Mouse (Mus musculus) myocyte (in vitro differentiated cells): ENCODE data around the gene Ccdc188. TPM values are rescaled to one million over a fixed set of nuclear protein-coding genes. Genes with fewer than 3 reads are reported as not detected.
A peak's percentile ranks its signal among the peaks of the same experiment; 100 is the strongest.
"Not testable (repeated sequence)": the region's sequence is repeated elsewhere in the genome, so short reads cannot be mapped to it uniquely, and the experiment has no call there.

Experiments used
- H3K27me3 ChIP-seq: one replicate; pipeline ENCODE4 v1.6.1; 2011; ENCODE audit not compliant: control insufficient read depth, insufficient read depth, insufficient read length
- H3K36me3 ChIP-seq: one replicate; pipeline ENCODE4 v1.6.1; 2011; ENCODE audit not compliant: control insufficient read depth, insufficient read depth
- H3K4me2 ChIP-seq: one replicate; pipeline ENCODE4 v1.6.1; 2011; ENCODE audit warnings: low read depth, control low read depth
- H3K4me3 ChIP-seq: one replicate; pipeline ENCODE4 v1.5.1; 2011; ENCODE audit warnings: mild to moderate bottlenecking, control low read depth, moderate library complexity
- H3K79me2 ChIP-seq: one replicate; pipeline ENCODE4 v1.6.1; 2011; ENCODE audit not compliant: control insufficient read depth, insufficient read depth
- H3ac ChIP-seq: one replicate; pipeline ENCODE4 v1.6.1; 2011; ENCODE audit not compliant: control insufficient read depth, insufficient read length
- CEBPB ChIP-seq: IDR thresholded peaks from 2 replicates; pipeline ENCODE4 v1.6.1; 2011; ENCODE audit warnings: mild to moderate bottlenecking, moderate library complexity; ENCODE audit not compliant: poor library complexity, insufficient read depth, severe bottlenecking
- E2F4 ChIP-seq: IDR thresholded peaks from one replicate; pipeline ENCODE4 v1.6.1; 2011; ENCODE audit warnings: mild to moderate bottlenecking, control low read depth, moderate library complexity; ENCODE audit not compliant: insufficient read depth
- MAX ChIP-seq: IDR thresholded peaks from one replicate; pipeline ENCODE4 v1.6.1; 2011; ENCODE audit warnings: low read depth, mild to moderate bottlenecking, control low read depth
- MYOD1 ChIP-seq, 3 experiments: IDR thresholded peaks; one replicate each; pipeline ENCODE4 v1.6.1; 2011; ENCODE audit warnings: control low read depth in 2 of 3, low read depth in 2 of 3, mild to moderate bottlenecking in 2 of 3, moderate library complexity in 1 of 3; ENCODE audit not compliant: insufficient read length in 2 of 3, control insufficient read depth in 1 of 3
- MYOG ChIP-seq, 3 experiments: IDR thresholded peaks; one replicate each; pipeline ENCODE4 v1.6.1; 2011; ENCODE audit warnings: control low read depth in 2 of 3, low read depth in 2 of 3, mild to moderate bottlenecking in 2 of 3; ENCODE audit not compliant: insufficient read length in 2 of 3, control insufficient read depth in 1 of 3, insufficient read depth in 1 of 3
- POLR2A ChIP-seq: IDR thresholded peaks from one replicate; pipeline ENCODE4 v1.6.1; 2011; ENCODE audit warnings: low read depth, mild to moderate bottlenecking, control low read depth, moderate library complexity; ENCODE audit not compliant: insufficient read length
- POLR2AphosphoS2 ChIP-seq: IDR thresholded peaks from one replicate; pipeline ENCODE4 v1.6.1; 2011; ENCODE audit warnings: low read depth, control low read depth; ENCODE audit not compliant: insufficient read length
- REST ChIP-seq: IDR thresholded peaks from one replicate; pipeline ENCODE4 v1.6.1; 2011; ENCODE audit warnings: mild to moderate bottlenecking, control low read depth, moderate library complexity; ENCODE audit not compliant: insufficient read depth, insufficient read length
- SRF ChIP-seq: IDR thresholded peaks from one replicate; pipeline ENCODE4 v1.6.1; 2011; ENCODE audit warnings: low read depth; ENCODE audit not compliant: control insufficient read depth, insufficient read length
- TCF12 ChIP-seq: IDR thresholded peaks from one replicate; pipeline ENCODE4 v1.6.1; 2011; ENCODE audit warnings: mild to moderate bottlenecking, control low read depth; ENCODE audit not compliant: poor library complexity, insufficient read depth, severe bottlenecking
- TCF3 ChIP-seq: IDR thresholded peaks from one replicate; pipeline ENCODE4 v1.6.1; 2011; ENCODE audit warnings: low read depth, control low read depth; ENCODE audit not compliant: insufficient read length
- USF1 ChIP-seq: IDR thresholded peaks from one replicate; pipeline ENCODE4 v1.6.1; 2011; ENCODE audit warnings: low read depth, mild to moderate bottlenecking, control low read depth, moderate library complexity
- polyA plus RNA-seq: library from polyadenylated mRNA; unstranded; fragments of >200 nt; fragmentation: generic; extraction: Trizol; gene quantifications from one replicate; pipeline ENCODE4 v1.2.1, GENCODE M21; 2012; ENCODE audit warnings: missing spikeins

The Ccdc188 gene
- polyA plus RNA-seq, 1 experiment = not detected

DNA sequence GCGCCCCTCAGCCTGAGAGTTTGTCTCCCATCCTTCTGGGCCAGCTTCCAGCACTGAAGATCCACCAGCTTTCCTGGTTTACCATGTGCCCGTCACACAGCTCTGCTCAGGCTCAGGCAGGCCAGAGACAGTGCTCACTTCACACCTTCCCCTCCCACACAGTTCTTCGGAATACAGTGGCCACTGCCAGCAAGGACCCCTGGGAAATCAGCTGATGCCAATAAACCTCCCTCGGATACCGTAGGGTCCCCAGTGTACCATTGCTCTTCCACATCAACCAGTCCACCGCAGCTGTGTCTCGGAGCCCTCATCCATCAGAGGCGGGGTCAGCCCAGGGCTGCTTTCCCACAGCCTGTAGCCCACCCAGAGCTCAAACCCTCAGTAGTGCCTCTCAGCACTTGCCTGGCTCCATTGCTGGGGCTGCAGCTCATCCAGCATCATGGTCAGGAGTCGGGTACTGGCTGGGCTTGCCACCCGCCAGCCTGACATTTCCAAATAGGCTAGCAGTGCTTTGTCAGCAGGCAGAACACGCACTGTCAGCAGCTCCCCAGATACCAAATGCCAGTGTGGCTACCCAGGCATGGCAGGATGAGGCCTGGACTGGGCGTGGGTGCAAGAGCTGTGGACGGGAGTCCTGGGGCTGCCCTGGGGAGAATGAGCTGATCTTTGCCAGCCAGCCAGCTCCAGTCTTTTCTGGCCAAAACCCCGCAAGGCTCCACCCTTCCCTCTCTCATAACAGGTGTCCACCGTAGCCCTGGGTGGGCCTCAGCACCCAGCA, 23.3 kb upstream of the Ccdc188 start:
- Histone ChIP-seq H3K4me2 (peak overlapping the region; percentile 65), H3K36me3 (no peaks in the 10 kb centered on the region), H3K27me3 (no peaks in the 10 kb centered on the region), H3K79me2 (no peaks in the 10 kb centered on the region), H3ac (no peak overlapping the region), H3K4me3 (no peak overlapping the region)
- TF ChIP-seq MYOD1 (IDR thresholded peaks at IDR 0.05; ENCODE audit: control insufficient read depth in 1 of 3, insufficient read length in 2 of 3, low read depth in 2 of 3) (peak in 1 of 3 experiments; percentile 50), POLR2AphosphoS2 (no peak), MYOG (IDR thresholded peaks at IDR 0.05; ENCODE audit: control insufficient read depth in 1 of 3, insufficient read depth in 1 of 3, insufficient read length in 2 of 3, low read depth in 2 of 3) (peak in 2 of 3 experiments; percentile 13 to 62), MAX (no peak), CEBPB (no peak), TCF3 (no peak), TCF12 (no peak), E2F4 (no peak), POLR2A (no peak), USF1 (no peak), REST (no peak), SRF (no peak)

DNA sequence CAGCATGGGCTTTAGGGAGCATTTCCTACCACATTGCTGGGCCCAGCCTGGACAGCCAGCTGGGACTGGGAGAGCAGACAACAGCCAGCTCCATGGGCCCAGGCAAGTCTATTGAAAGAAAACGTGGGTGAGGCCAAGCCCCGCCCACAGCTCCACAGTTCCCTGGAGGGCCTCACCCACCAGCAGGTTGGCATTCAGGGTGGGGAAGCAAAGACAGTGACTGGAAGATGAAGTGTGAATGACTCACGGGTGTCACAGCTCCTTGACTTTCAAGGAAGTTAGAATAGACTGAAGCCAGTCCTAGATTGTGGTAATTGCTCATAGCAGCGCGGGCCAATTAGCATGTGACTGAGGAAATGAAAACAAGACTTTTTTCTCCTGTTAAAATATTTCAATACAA, 22.6 kb upstream of the Ccdc188 start:
- no peak overlapping the region for H3ac ChIP-seq
- no peaks in the 10 kb centered on the region for H3K27me3 ChIP-seq
- peak; percentile 5 for TF ChIP-seq POLR2A
- no peak for TF ChIP-seq SRF
- TF ChIP-seq MYOG (IDR thresholded peaks at IDR 0.05; ENCODE audit: control insufficient read depth in 1 of 3, insufficient read depth in 1 of 3, insufficient read length in 2 of 3, low read depth in 2 of 3) = peak in 1 of 3 experiments; percentile 51
- no peak for TF ChIP-seq MAX
- TF ChIP-seq MYOD1 (IDR thresholded peaks at IDR 0.05; ENCODE audit: control insufficient read depth in 1 of 3, insufficient read length in 2 of 3, low read depth in 2 of 3) = peak in 1 of 3 experiments; percentile 31
- no peak for TF ChIP-seq TCF12
- H3K4me3 ChIP-seq = no peak overlapping the region
- H3K79me2 ChIP-seq = no peaks in the 10 kb centered on the region
- H3K36me3 ChIP-seq = no peaks in the 10 kb centered on the region
- peak overlapping the region; percentile 65 for H3K4me2 ChIP-seq

DNA sequence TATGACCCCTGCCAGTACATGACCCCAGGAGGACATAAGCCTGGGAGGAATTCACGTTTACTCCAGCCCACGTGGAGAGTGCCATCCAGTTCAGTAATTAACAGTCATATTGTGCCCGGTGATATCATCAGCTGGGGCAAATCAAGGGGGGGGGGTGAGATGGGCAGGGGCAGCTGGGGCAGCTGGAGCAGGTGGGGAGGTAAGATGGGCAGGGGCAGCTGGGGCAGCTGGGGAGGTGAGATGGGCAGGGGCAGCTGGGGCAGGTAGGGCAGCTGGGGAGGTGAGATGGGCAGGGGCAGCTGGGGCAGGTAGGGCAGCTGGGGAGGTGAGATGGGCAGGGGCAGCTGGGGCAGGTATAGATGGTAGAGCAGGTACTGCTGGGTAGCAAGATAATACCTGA, 22.1 kb upstream of the Ccdc188 start:
- H3K4me3 ChIP-seq, H3K27me3 ChIP-seq, H3ac ChIP-seq, H3K79me2 ChIP-seq, H3K36me3 ChIP-seq: not testable (repeated sequence)
- TF ChIP-seq TCF3 = peak; percentile 93
- TF ChIP-seq MYOD1 (IDR thresholded peaks at IDR 0.05; ENCODE audit: control insufficient read depth in 1 of 3, insufficient read length in 2 of 3, low read depth in 2 of 3) = peak in 2 of 3 experiments; percentile 90 to 99
- peak; percentile 64 for TF ChIP-seq TCF12
- TF ChIP-seq MYOG (IDR thresholded peaks at IDR 0.05; ENCODE audit: control insufficient read depth in 1 of 3, insufficient read depth in 1 of 3, insufficient read length in 2 of 3, low read depth in 2 of 3) = peak in 2 of 3 experiments; percentile 78 to 86
- H3K4me2 ChIP-seq = peak overlapping the region; percentile 65

DNA sequence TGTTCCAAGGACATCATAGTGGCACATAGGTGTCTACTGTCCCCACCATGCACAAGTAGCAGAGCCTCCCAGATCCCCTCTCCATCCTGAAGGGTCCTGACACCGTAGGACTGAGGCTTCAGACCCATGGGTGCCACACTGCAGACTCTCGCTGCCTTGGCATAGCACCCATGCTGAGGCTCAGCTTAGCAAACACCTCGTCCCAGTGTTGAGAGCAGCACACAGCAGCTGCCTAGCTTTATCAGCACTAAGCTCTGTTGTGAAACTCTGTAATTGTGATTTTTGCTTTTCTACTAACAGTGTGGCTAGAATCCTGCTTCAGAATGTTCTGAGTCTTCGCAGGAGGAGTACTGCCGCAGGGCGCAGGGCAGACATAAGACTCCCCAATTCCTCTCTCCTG, 19.8 kb upstream of the Ccdc188 start:
- Histone ChIP-seq H3K27me3 (no peaks in the 10 kb centered on the region), H3K4me2 (no peak overlapping the region), H3K4me3 (no peak overlapping the region), H3K79me2 (no peaks in the 10 kb centered on the region), H3ac (no peak overlapping the region), H3K36me3 (no peaks in the 10 kb centered on the region)
- TF ChIP-seq TCF3 = no peak
- no peak for TF ChIP-seq CEBPB
- TF ChIP-seq REST = no peak
- no peak for TF ChIP-seq POLR2AphosphoS2
- no peak for TF ChIP-seq E2F4
- no peak for TF ChIP-seq POLR2A
- TF ChIP-seq TCF12 = no peak
- TF ChIP-seq MAX = no peak

DNA sequence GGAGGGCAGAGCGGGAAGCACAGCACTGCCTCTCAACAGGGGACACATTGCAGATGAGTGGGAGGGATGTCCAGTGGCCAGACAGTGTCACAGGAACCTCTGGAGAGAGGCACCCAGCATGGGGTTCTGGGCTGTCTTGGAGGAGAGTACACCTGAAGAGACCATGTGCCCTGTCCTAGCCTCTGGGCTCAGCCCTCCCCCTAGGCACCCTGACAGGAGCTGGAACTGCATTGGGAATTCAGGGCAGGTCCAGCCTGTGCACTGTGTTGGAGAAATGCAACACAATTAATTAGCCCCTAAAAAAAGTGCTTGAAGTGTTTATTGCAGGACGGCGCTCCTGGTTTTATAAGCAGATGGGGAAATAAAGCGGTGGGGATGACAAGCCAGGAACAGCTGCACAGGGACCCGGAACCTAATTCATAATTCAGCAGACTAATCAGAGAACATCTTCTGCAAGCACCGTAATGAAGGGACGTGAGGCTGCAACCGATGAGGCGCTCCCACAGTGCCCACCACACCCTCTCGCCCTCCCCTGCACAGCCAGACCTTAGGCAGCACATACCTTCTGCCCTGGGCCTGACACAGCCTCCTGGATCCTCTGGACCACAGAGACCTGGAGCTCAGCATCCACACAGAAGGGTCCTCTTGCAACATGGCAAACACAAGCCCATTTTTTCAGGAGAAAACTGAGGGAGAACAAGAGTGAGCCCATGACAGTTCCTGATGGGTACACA, 19.1 kb upstream of the Ccdc188 start:
- Histone ChIP-seq H3K4me3 (no peak overlapping the region), H3K27me3 (no peaks in the 10 kb centered on the region), H3K4me2 (no peak overlapping the region), H3ac (no peak overlapping the region), H3K79me2 (no peaks in the 10 kb centered on the region), H3K36me3 (no peaks in the 10 kb centered on the region)
- no peak for TF ChIP-seq POLR2AphosphoS2
- no peak for TF ChIP-seq TCF3
- TF ChIP-seq CEBPB = no peak
- TF ChIP-seq REST = no peak
- no peak for TF ChIP-seq MYOG (IDR thresholded peaks at IDR 0.05; ENCODE audit: control insufficient read depth in 1 of 3, insufficient read depth in 1 of 3, insufficient read length in 2 of 3, low read depth in 2 of 3)
- no peak for TF ChIP-seq SRF
- TF ChIP-seq MAX = no peak
- no peak for TF ChIP-seq TCF12
- TF ChIP-seq USF1 = no peak
- no peak for TF ChIP-seq E2F4
- no peak for TF ChIP-seq MYOD1 (IDR thresholded peaks at IDR 0.05; ENCODE audit: control insufficient read depth in 1 of 3, insufficient read length in 2 of 3, low read depth in 2 of 3)
- TF ChIP-seq POLR2A = no peak
